Mouse (Mus musculus): Measurements from ENCODE around the gene Fmnl1.

The Fmnl1 gene

GRCm38 (mm10) chr11:103160738-103161137, 10.2 kb upstream of the Fmnl1 start:
- DNase-seq (ENCODE audit: low spot score in 2 of 2): no peak

GRCm38 (mm10) chr11:103161449-103161848, 9.5 kb upstream of the Fmnl1 start:
- no peak for DNase-seq (ENCODE audit: low spot score in 2 of 2)

- DNase-seq (ENCODE audit: low spot score in 2 of 2): no peak
These were observed 8.8 kb upstream of the Fmnl1 start for GRCm38 (mm10) chr11:103162132-103162531.

GRCm38 (mm10) chr11:103164391-103164790, 6.5 kb upstream of the Fmnl1 start:
- DNase-seq (ENCODE audit: low spot score in 2 of 2): no peak

GRCm38 (mm10) chr11:103168690-103169390, 2.1 kb upstream of the Fmnl1 start:
- peak in 1 of 2 experiments; percentile 78 for DNase-seq (ENCODE audit: low spot score in 2 of 2)

- no peak for DNase-seq (ENCODE audit: low spot score in 2 of 2)
These were observed 1.2 kb upstream of the Fmnl1 start for GRCm38 (mm10) chr11:103169664-103170063.

- no peak for DNase-seq (ENCODE audit: low spot score in 2 of 2)
These were observed 805 bp upstream of the Fmnl1 start for GRCm38 (mm10) chr11:103170111-103170493.

GRCm38 (mm10) chr11:103171286-103171620, 346 bp downstream of the Fmnl1 start:
- DNase-seq (ENCODE audit: low spot score in 2 of 2): no peak

GRCm38 (mm10) chr11:103171703-103172391, 940 bp downstream of the Fmnl1 start:
- no peak for DNase-seq (ENCODE audit: low spot score in 2 of 2)

GRCm38 (mm10) chr11:103172392-103173040, 1.6 kb downstream of the Fmnl1 start:
- DNase-seq (ENCODE audit: low spot score in 2 of 2): no peak

GRCm38 (mm10) chr11:103173041-103173770, 2.3 kb downstream of the Fmnl1 start:
- DNase-seq (ENCODE audit: low spot score in 2 of 2): no peak

- DNase-seq (ENCODE audit: low spot score in 2 of 2): no peak
These were observed 3.0 kb downstream of the Fmnl1 start for GRCm38 (mm10) chr11:103173771-103174344.

GRCm38 (mm10) chr11:103174411-103174832, 3.5 kb downstream of the Fmnl1 start:
- no peak for DNase-seq (ENCODE audit: low spot score in 2 of 2)

GRCm38 (mm10) chr11:103174891-103175391, 4.0 kb downstream of the Fmnl1 start:
- DNase-seq (ENCODE audit: low spot score in 2 of 2): no peak

- no peak for DNase-seq (ENCODE audit: low spot score in 2 of 2)
These were observed 5.0 kb downstream of the Fmnl1 start for GRCm38 (mm10) chr11:103175688-103176442.

- no peak for DNase-seq (ENCODE audit: low spot score in 2 of 2)
These were observed 5.6 kb downstream of the Fmnl1 start for GRCm38 (mm10) chr11:103176510-103176909.

GRCm38 (mm10) chr11:103177216-103177615, 6.3 kb downstream of the Fmnl1 start:
- no peak for DNase-seq (ENCODE audit: low spot score in 2 of 2)

GRCm38 (mm10) chr11:103177815-103178485, 7.0 kb downstream of the Fmnl1 start:
- no peak for DNase-seq (ENCODE audit: low spot score in 2 of 2)

- no peak for DNase-seq (ENCODE audit: low spot score in 2 of 2)
These were observed 7.8 kb downstream of the Fmnl1 start for GRCm38 (mm10) chr11:103178748-103179147.

- no peak for DNase-seq (ENCODE audit: low spot score in 2 of 2)
These were observed 9.5 kb downstream of the Fmnl1 start for GRCm38 (mm10) chr11:103180426-103180825.

Measured in frontal cortex, postnatal 14 days (tissue).